Comparison of ENCODE assay signal across 21 mouse cellular contexts in genomic region chr11:7284836-7285490, GRCm38 (mm10).
DNase-seq lines count a peak whose midpoint lies in the region; ATAC-seq and TF ChIP-seq lines count a peak whose summit lies in the region.
"Had no signal": no experiment of that assay in that cellular context is flagged by ENCODE, and none has a peak within 500 bp of the region (broad histone marks: within the 10 kb centered on the region; RNA-seq: fewer than 3 reads in every experiment).

No protein-coding gene starts in this region.

- H3K4me2 ChIP-seq in kidney, postnatal 0 days (ENCODE audit: low read length), result no peak overlapping the region
- H3K4me2 ChIP-seq: forebrain, embryonic 13.5 days; heart, embryonic 12.5 days; hindbrain, embryonic 15.5 days; midbrain, embryonic 11.5 days had no signal

- peak; percentile 74 for DNase-seq in kidney, postnatal 0 days (ENCODE audit: low spot score)
- DNase-seq in kidney, postnatal 36 days, result no peak
- DNase-seq in embryo, embryonic 9.5 days (ENCODE audit: extremely low spot score), result peak; percentile 28
- peak; percentile 39 for DNase-seq in fibroblast of lung, adult 2 months (ENCODE audit: low read depth)
- peak; percentile 60 for DNase-seq in mesoderm, embryonic 11.5 days (ENCODE audit: low read depth, low spot score)
- no peak for DNase-seq in right cerebral cortex, postnatal 14 days
- no peak for DNase-seq in cerebellum, adult 9-11 months
- DNase-seq in c-Kit-positive CD71-positive TER-119-positive erythroid progenitor cells, embryonic 14.5 days (ENCODE audit: low spot score), result no peak
- DNase-seq: adrenal gland, postnatal 10 days; cerebellum, adult 18-20 months; kidney, adult 11 months; liver; liver, postnatal 0 days; lung, postnatal 36 days; right cerebral cortex, postnatal 25 days; thymus, postnatal 36 days had no signal

- no peaks in the 10 kb centered on the region for H3K36me3 ChIP-seq in kidney, postnatal 0 days (ENCODE audit: insufficient read depth, low read length)
- H3K36me3 ChIP-seq: heart, embryonic 12.5 days; hindbrain, embryonic 15.5 days had no signal

- peak; percentile 25; the same call in 1 of the 2 replicates for ATAC-seq in kidney, postnatal 0 days (replicated peaks; ENCODE audit: low FRiP score, low read depth)
- ATAC-seq: forebrain, embryonic 13.5 days; liver, postnatal 0 days had no signal

- no peaks in the 10 kb centered on the region for H3K9me3 ChIP-seq in kidney, postnatal 0 days (replicated peaks; ENCODE audit: low read length)
- H3K9me3 ChIP-seq: forebrain, embryonic 13.5 days; heart, embryonic 12.5 days; hindbrain, embryonic 15.5 days had no signal

- no peak for TF ChIP-seq CTCF in kidney, postnatal 0 days (IDR thresholded peaks at IDR 0.05; ENCODE audit: low read depth)

- H3K4me1 ChIP-seq in kidney, postnatal 0 days (replicated peaks; ENCODE audit: insufficient read depth, low read length), result peaks cover 5% of the 10 kb centered on the region; the same call in 1 of the 2 replicates
- H3K4me1 ChIP-seq: forebrain, embryonic 13.5 days; heart, embryonic 12.5 days; hindbrain, embryonic 15.5 days had no signal

- no peak overlapping the region for H3K9ac ChIP-seq in kidney, postnatal 0 days (ENCODE audit: low read depth, low read length)
- H3K9ac ChIP-seq: forebrain, embryonic 13.5 days; heart, embryonic 12.5 days; hindbrain, embryonic 15.5 days; liver, postnatal 0 days had no signal

- H3K27ac ChIP-seq in kidney, postnatal 0 days, result no peak overlapping the region
- H3K27ac ChIP-seq: forebrain, embryonic 13.5 days; hindbrain, embryonic 15.5 days; layer of hippocampus, adult 2 months had no signal

- H3K27me3 ChIP-seq in kidney, postnatal 0 days (ENCODE audit: insufficient read depth, low read length), result no peaks in the 10 kb centered on the region
- H3K27me3 ChIP-seq: forebrain, embryonic 13.5 days; heart, embryonic 12.5 days; hindbrain, embryonic 15.5 days had no signal

- whole genome bisulfite sequencing in kidney, postnatal 0 days, result 13% methylated on average over 4 of the region's 4 CpGs

- no peak overlapping the region for H3K4me3 ChIP-seq in kidney, postnatal 0 days (replicated peaks; ENCODE audit: low read depth, low read length)
- H3K4me3 ChIP-seq: forebrain, embryonic 13.5 days; heart, embryonic 12.5 days; hindbrain, embryonic 15.5 days; layer of hippocampus, adult 2 months had no signal

Comparison
In these comparisons a context has a peak if more than half of its experiments do, and no peak if none do; other contexts are left out.
1. DNase-seq: peak in kidney, postnatal 0 days (single experiment), embryo, embryonic 9.5 days (single experiment), fibroblast of lung, adult 2 months (single experiment) and mesoderm, embryonic 11.5 days (single experiment); none in kidney, postnatal 36 days (0 of 2), right cerebral cortex, postnatal 14 days (single experiment), cerebellum, adult 9-11 months (single experiment) and c-Kit-positive CD71-positive TER-119-positive erythroid progenitor cells, embryonic 14.5 days (single experiment).